Mouse (Mus musculus): ENCODE measurements at regions not wholly inside any gene's neighbourhood (a gene's known extent, or its start where the extent isn't known, plus 50 kb on each side); places are given as distances from the start of the nearest gene placed in this dataset.

DNA sequence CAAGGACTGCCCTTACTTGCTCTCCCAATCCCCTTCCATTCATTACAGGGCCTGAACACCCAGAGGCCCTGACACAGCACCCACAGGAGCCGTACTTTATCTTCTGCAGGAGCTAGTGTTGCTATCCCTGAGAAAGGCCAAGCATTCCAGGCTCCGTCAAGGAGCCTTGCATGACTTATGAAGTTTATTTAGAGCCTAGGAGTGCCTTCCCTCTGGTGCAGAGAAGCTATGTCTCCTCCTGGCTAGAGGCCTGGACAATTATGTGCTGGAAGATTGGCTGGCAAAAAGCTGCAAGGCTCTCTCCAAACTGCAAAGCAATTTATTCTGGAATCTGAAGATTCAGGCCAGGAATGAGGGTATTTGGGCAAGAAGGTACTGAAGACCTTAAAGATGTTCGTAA lies 612.0 kb upstream of the Cdh5 start:
- ATAC-seq (ENCODE audit: low FRiP score) (no peak), DNase-seq (ENCODE audit: low spot score, missing footprints) (no peak)
- Histone ChIP-seq H3K9me3 (ENCODE audit: control insufficient read depth, low read length) (no peaks in the 10 kb centered on the region), H3K4me1 (ENCODE audit: control insufficient read depth, insufficient read depth, low read length) (no peaks in the 10 kb centered on the region), H3K27me3 (ENCODE audit: control insufficient read depth, insufficient read depth, low read length) (no peaks in the 10 kb centered on the region), H3K9ac (ENCODE audit: low read length) (no peak overlapping the region), H3K27ac (ENCODE audit: low read depth, low read length) (no peak overlapping the region), H3K36me3 (ENCODE audit: control insufficient read depth, insufficient read depth, low read length) (no peaks in the 10 kb centered on the region), H3K4me2 (no peak overlapping the region), H3K4me3 (ENCODE audit: low read depth, low read length) (no peak overlapping the region)
- 86% methylated on average over 3 of the region's 3 CpGs for WGBS

- Histone ChIP-seq H3K36me3 (ENCODE audit: control insufficient read depth, insufficient read depth, low read length) (no peaks in the 10 kb centered on the region), H3K4me1 (ENCODE audit: control insufficient read depth, insufficient read depth, low read length) (no peaks in the 10 kb centered on the region), H3K27ac (ENCODE audit: low read depth, low read length) (no peak overlapping the region), H3K27me3 (ENCODE audit: control insufficient read depth, insufficient read depth, low read length) (no peaks in the 10 kb centered on the region), H3K9me3 (ENCODE audit: control insufficient read depth, low read length) (no peaks in the 10 kb centered on the region), H3K9ac (ENCODE audit: low read length) (no peak overlapping the region), H3K4me3 (ENCODE audit: low read depth, low read length) (no peak overlapping the region), H3K4me2 (no peak overlapping the region)
- no peak for ATAC-seq (ENCODE audit: low FRiP score)
- DNase-seq (ENCODE audit: low spot score, missing footprints), result no peak
- WGBS, result 87% methylated on average over 7 of the region's 7 CpGs
These were observed 608.4 kb upstream of the Cdh5 start for GRCm38 (mm10) chr8:103492914-103493517.

DNA sequence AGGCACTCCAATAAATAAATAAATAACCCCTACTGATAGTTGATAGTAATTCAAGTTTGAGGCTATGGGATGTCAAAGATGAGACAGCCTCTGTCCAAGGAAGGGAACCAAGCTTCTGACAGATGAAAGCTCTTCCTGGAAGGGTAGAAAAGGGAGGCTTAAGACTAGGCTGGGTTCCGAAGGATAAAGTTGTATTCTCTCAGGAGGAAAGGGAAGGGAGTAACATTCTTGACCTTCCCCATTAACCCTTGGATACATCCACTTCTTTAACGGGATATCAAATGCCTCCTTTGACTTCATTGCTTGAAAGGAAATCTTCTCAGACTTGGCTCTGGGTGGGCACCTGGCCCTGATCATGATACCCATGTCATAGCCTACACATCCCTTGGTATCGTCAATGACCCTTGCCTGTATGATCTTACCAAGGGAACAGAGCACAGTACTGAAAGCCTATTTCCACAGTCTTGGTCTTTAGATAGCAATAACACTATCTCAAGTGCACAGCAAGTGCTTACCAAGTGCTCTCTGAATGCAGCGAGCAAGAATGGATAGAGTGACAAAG lies 607.4 kb upstream of the Cdh5 start:
- H3K4me1 ChIP-seq (ENCODE audit: control insufficient read depth, insufficient read depth, low read length), result no peaks in the 10 kb centered on the region
- 93% methylated on average over 4 of the region's 4 CpGs for WGBS
- no peak overlapping the region for H3K4me3 ChIP-seq (ENCODE audit: low read depth, low read length)
- no peak for DNase-seq (ENCODE audit: low spot score, missing footprints)
- no peaks in the 10 kb centered on the region for H3K9me3 ChIP-seq (ENCODE audit: control insufficient read depth, low read length)
- H3K36me3 ChIP-seq (ENCODE audit: control insufficient read depth, insufficient read depth, low read length), result no peaks in the 10 kb centered on the region
- H3K27ac ChIP-seq (ENCODE audit: low read depth, low read length), result no peak overlapping the region
- H3K4me2 ChIP-seq, result no peak overlapping the region
- no peak overlapping the region for H3K9ac ChIP-seq (ENCODE audit: low read length)
- ATAC-seq (ENCODE audit: low FRiP score), result no peak
- H3K27me3 ChIP-seq (ENCODE audit: control insufficient read depth, insufficient read depth, low read length), result no peaks in the 10 kb centered on the region

DNA sequence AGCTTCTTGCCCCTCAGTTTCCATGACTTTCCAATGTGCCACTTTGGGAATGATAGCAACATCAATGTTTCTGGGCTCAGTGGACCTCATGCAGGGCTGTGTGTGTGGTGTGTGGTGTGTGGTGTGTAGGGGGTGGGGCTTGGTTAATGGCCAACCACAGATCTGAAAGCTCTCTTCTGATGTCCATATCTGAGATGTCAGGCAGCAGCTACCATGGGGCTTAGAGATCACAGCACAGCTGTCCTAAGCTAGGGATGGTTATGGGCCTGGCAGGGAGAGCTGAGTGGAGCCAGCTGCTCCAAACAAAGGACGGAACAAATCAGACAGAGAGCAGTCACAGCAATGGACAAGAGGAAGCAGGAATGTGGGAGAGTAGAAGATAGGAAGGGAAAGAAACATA lies 606.8 kb upstream of the Cdh5 start:
- H3K4me3 ChIP-seq (ENCODE audit: low read depth, low read length), result no peak overlapping the region
- no peak for DNase-seq (ENCODE audit: low spot score, missing footprints)
- H3K36me3 ChIP-seq (ENCODE audit: control insufficient read depth, insufficient read depth, low read length), result no peaks in the 10 kb centered on the region
- H3K9ac ChIP-seq (ENCODE audit: low read length), result no peak overlapping the region
- H3K9me3 ChIP-seq (ENCODE audit: control insufficient read depth, low read length), result no peaks in the 10 kb centered on the region
- no peak overlapping the region for H3K4me2 ChIP-seq
- no peaks in the 10 kb centered on the region for H3K27me3 ChIP-seq (ENCODE audit: control insufficient read depth, insufficient read depth, low read length)
- no peaks in the 10 kb centered on the region for H3K4me1 ChIP-seq (ENCODE audit: control insufficient read depth, insufficient read depth, low read length)
- H3K27ac ChIP-seq (ENCODE audit: low read depth, low read length), result no peak overlapping the region
- WGBS, result 76% methylated on average over 1 of the region's 1 CpGs
- no peak for ATAC-seq (ENCODE audit: low FRiP score)

GRCm38 (mm10) chr8:103501328-103501727 lies 600.1 kb upstream of the Cdh5 start:
- no peaks in the 10 kb centered on the region for H3K9me3 ChIP-seq (ENCODE audit: control insufficient read depth, low read length)
- no peak overlapping the region for H3K4me3 ChIP-seq (ENCODE audit: low read depth, low read length)
- DNase-seq (ENCODE audit: low spot score, missing footprints) (no peak), ATAC-seq (ENCODE audit: low FRiP score) (no peak)
- H3K36me3 ChIP-seq (ENCODE audit: control insufficient read depth, insufficient read depth, low read length), result no peaks in the 10 kb centered on the region
- H3K27me3 ChIP-seq (ENCODE audit: control insufficient read depth, insufficient read depth, low read length), result no peaks in the 10 kb centered on the region
- H3K9ac ChIP-seq (ENCODE audit: low read length), result no peak overlapping the region
- no peak overlapping the region for H3K4me2 ChIP-seq
- WGBS, result 79% methylated on average over 2 of the region's 2 CpGs
- H3K4me1 ChIP-seq (ENCODE audit: control insufficient read depth, insufficient read depth, low read length), result peaks cover 3% of the 10 kb centered on the region; the same call in 1 of the 2 replicates
- H3K27ac ChIP-seq (ENCODE audit: low read depth, low read length), result no peak overlapping the region

DNA sequence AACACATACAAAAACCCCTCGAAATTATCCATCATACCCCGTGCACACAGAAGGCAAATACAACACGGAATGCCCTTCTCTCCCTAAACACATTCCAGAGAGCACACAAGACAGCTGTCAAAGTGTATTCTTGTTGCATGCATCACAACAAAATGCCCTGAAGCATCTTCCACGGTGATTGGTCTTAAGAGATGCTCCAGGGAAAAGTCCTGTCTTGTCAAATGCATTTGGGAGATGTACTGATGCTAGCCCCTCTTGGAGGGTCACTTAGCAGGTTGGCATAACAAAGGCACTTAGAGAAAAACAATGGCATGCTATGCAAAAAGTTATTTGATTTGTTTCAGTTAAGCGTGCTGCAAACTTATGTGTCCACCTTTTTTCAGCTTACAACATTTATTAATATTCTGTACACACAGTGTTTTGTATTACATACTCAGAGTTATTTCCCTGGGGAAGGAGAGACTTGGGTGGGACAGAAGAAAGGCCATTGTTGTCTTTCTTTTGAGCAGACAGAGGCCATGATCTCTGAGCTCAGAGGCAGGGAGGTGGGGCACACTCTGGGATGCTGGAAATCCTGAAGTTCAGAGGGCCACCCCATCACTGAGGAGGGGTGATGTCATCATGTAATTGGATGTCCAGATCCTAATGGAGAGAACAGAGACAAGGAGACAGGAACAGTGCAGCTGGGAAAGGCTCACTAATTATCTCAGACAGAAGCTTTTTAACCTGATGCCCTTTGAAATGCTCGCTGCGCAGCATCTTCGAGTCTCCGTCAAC lies 598.2 kb upstream of the Cdh5 start:
- DNase-seq (ENCODE audit: low spot score, missing footprints) (no peak), ATAC-seq (ENCODE audit: low FRiP score) (peak; percentile 63; the same call in 1 of the 2 replicates)
- Histone ChIP-seq H3K4me3 (ENCODE audit: low read depth, low read length) (no peak overlapping the region), H3K27me3 (ENCODE audit: control insufficient read depth, insufficient read depth, low read length) (no peaks in the 10 kb centered on the region), H3K9ac (ENCODE audit: low read length) (no peak overlapping the region), H3K4me2 (no peak overlapping the region), H3K4me1 (ENCODE audit: control insufficient read depth, insufficient read depth, low read length) (peaks cover 3% of the 10 kb centered on the region; the same call in 1 of the 2 replicates), H3K27ac (ENCODE audit: low read depth, low read length) (no peak overlapping the region), H3K36me3 (ENCODE audit: control insufficient read depth, insufficient read depth, low read length) (no peaks in the 10 kb centered on the region), H3K9me3 (ENCODE audit: control insufficient read depth, low read length) (no peaks in the 10 kb centered on the region)
- WGBS, result 80% methylated on average over 9 of the region's 9 CpGs

DNA sequence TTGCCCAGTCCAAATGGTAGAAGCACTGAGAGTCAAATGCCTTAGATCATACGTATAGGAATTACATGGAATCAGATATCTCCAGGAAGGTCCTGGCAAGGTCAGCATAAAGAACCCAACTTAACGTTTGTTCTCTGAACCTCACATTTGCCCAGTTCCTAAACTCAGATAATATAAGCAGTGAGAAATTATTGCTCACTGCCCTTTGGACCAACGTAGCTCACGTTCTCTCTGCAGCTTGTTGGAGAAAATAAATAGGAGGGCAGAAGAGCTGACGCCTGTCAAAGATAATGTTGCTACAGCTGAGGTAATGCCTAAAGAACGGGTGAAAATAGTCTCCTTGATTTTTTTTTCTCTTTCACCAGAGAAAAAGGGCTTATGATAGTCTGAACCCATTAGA lies 595.1 kb upstream of the Cdh5 start:
- Histone ChIP-seq H3K9me3 (ENCODE audit: control insufficient read depth, low read length) (no peaks in the 10 kb centered on the region), H3K4me1 (ENCODE audit: control insufficient read depth, insufficient read depth, low read length) (peaks cover 3% of the 10 kb centered on the region; the same call in 1 of the 2 replicates), H3K9ac (ENCODE audit: low read length) (no peak overlapping the region), H3K4me2 (no peak overlapping the region), H3K36me3 (ENCODE audit: control insufficient read depth, insufficient read depth, low read length) (no peaks in the 10 kb centered on the region), H3K27me3 (ENCODE audit: control insufficient read depth, insufficient read depth, low read length) (no peaks in the 10 kb centered on the region), H3K4me3 (ENCODE audit: low read depth, low read length) (no peak overlapping the region), H3K27ac (ENCODE audit: low read depth, low read length) (no peak overlapping the region)
- no peak for ATAC-seq (ENCODE audit: low FRiP score)
- WGBS, result 78% methylated on average over 6 of the region's 6 CpGs
- DNase-seq (ENCODE audit: low spot score, missing footprints), result no peak

- no peaks in the 10 kb centered on the region for H3K9me3 ChIP-seq (ENCODE audit: control insufficient read depth, low read length)
- peaks cover 3% of the 10 kb centered on the region; the same call in 1 of the 2 replicates for H3K4me1 ChIP-seq (ENCODE audit: control insufficient read depth, insufficient read depth, low read length)
- H3K4me3 ChIP-seq (ENCODE audit: low read depth, low read length), result no peak overlapping the region
- no peaks in the 10 kb centered on the region for H3K27me3 ChIP-seq (ENCODE audit: control insufficient read depth, insufficient read depth, low read length)
- 83% methylated on average over 5 of the region's 5 CpGs for WGBS
- no peak overlapping the region for H3K27ac ChIP-seq (ENCODE audit: low read depth, low read length)
- H3K4me2 ChIP-seq, result no peak overlapping the region
- ATAC-seq (ENCODE audit: low FRiP score), result no peak
- no peak overlapping the region for H3K9ac ChIP-seq (ENCODE audit: low read length)
- DNase-seq (ENCODE audit: low spot score, missing footprints), result no peak
- no peaks in the 10 kb centered on the region for H3K36me3 ChIP-seq (ENCODE audit: control insufficient read depth, insufficient read depth, low read length)
These were observed 594.4 kb upstream of the Cdh5 start for GRCm38 (mm10) chr8:103507068-103507467.

GRCm38 (mm10) chr8:103520141-103520866 lies 581.1 kb upstream of the Cdh5 start:
- Histone ChIP-seq H3K4me1 (ENCODE audit: control insufficient read depth, insufficient read depth, low read length) (no peaks in the 10 kb centered on the region), H3K4me3 (ENCODE audit: low read depth, low read length) (no peak overlapping the region), H3K27me3 (ENCODE audit: control insufficient read depth, insufficient read depth, low read length) (no peaks in the 10 kb centered on the region), H3K27ac (ENCODE audit: low read depth, low read length) (no peak overlapping the region), H3K4me2 (no peak overlapping the region), H3K9ac (ENCODE audit: low read length) (no peak overlapping the region), H3K36me3 (ENCODE audit: control insufficient read depth, insufficient read depth, low read length) (no peaks in the 10 kb centered on the region), H3K9me3 (ENCODE audit: control insufficient read depth, low read length) (no peaks in the 10 kb centered on the region)
- WGBS, result 70% methylated on average over 4 of the region's 4 CpGs
- ATAC-seq (ENCODE audit: low FRiP score), result no peak
- no peak for DNase-seq (ENCODE audit: low spot score, missing footprints)

Data from midbrain, embryonic 11.5 days (tissue).